Mouse (Mus musculus) spleen, adult 2 months (tissue): ENCODE measurements at regions not wholly inside any gene's neighbourhood (a gene's known extent, or its start where the extent isn't known, plus 50 kb on each side); places are given as distances from the start of the nearest gene placed in this dataset.

ENCODE experiments used
- DNase-seq, 2 experiments: peaks; one replicate each; pipeline versions ENCODE4 v3.0.0 to v3.0.0-alpha.2; 2012 to 2021; ENCODE audit warnings: low spot score in 2 of 2, low read depth in 1 of 2
- H3K27ac ChIP-seq: fragments of 200-500 bp; 2 replicates; pipeline ENCODE4 v1.5.1; 2012; ENCODE audit warnings: low read length, inconsistent platforms; ENCODE audit not compliant: insufficient read depth
- H3K27me3 ChIP-seq: fragments of 200-500 bp; 2 replicates; pipeline ENCODE4 v1.6.1; 2012; ENCODE audit warnings: mild to moderate bottlenecking, moderate library complexity, low read length, inconsistent platforms; ENCODE audit not compliant: control insufficient read depth, insufficient read depth
- H3K36me3 ChIP-seq: fragments of 200-500 bp; 2 replicates; pipeline ENCODE4 v1.6.1; 2012; ENCODE audit warnings: mild to moderate bottlenecking, low read length, inconsistent platforms; ENCODE audit not compliant: control insufficient read depth, insufficient read depth
- H3K4me1 ChIP-seq: fragments of 200-500 bp; 2 replicates; pipeline ENCODE4 v1.6.1; 2011; ENCODE audit warnings: inconsistent platforms; ENCODE audit not compliant: control insufficient read depth, insufficient read depth, insufficient read length
- H3K4me3 ChIP-seq: fragments of 200-500 bp; 2 replicates; pipeline ENCODE4 v1.5.1; 2011; ENCODE audit warnings: mild to moderate bottlenecking, inconsistent platforms; ENCODE audit not compliant: insufficient read depth, insufficient read length; ENCODE audit errors: extremely low read depth
- CTCF ChIP-seq: fragments of 200-500 bp; IDR thresholded peaks from 2 replicates; pipeline ENCODE4 v1.5.1; 2011; ENCODE audit warnings: mild to moderate bottlenecking, inconsistent platforms; ENCODE audit not compliant: insufficient read depth, insufficient read length, insufficient replicate concordance; ENCODE audit errors: extremely low read depth
- POLR2A ChIP-seq: fragments of 200-500 bp; IDR thresholded peaks from 2 replicates; pipeline ENCODE4 v1.6.1; 2011; ENCODE audit warnings: low read depth, low read length, inconsistent platforms
- WGBS: fragments of 180-500 bp; shearing (Covaris S2); methylation state at CpG from one replicate; pipeline ENCODE4 v1.1.7; 2018; 5-methylcytosine and 5-hydroxymethylcytosine counted together

DNA sequence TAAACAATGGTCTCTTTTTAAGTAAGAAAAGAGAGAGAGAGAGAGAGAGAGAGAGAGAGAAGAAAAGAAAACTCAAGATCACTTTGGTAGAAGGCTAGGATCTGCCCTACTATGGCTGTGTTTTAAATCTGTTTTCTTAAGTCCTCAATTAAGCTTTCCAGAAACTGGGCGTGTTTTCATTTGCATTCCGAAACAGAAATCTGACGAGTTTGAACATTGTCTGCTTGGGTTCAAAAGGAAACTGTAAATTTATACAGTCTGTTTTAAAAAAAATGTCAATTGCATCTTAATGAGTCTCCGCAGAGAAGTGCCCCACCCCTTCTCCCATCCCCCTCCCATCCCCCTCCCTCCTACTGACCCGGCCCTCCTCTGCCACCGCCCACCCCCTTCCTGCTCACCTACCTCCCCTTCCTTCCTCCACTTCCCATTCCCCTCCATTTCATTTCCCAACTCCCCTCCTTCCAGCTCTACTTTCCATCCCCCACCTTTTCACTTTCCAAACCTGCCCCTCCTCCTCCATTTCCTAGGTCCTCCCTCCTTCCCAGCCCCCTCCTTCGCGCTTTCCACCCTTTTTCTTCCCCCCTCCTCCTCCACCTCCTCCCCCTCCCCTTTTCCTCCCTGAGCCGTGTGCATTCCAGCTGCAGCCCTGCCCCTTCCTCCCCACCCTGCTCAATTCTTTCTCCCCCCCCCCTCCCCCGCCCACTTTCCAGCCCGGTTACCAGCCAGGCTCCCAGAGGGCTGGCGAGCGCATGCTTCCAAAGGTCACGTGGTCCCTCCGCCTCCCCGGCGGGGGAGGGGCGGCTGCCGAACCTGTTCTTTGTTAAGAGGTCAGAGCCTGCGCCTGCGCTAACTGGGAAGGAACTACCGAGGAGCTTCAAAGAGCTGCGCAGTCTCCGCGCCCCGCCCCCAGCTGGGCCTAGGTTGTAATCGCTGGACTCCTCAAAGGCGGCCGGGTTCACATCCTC is 77.7 kb upstream of the Tbl1x start:
- Histone ChIP-seq H3K36me3 (no peaks in the 10 kb centered on the region), H3K4me1 (no peaks in the 10 kb centered on the region), H3K27ac (peak overlapping the region; percentile 47; the same call in 1 of the 2 replicates), H3K4me3 (peak overlapping the region; percentile 59), H3K27me3 (no peaks in the 10 kb centered on the region)
- TF ChIP-seq CTCF (no peak), POLR2A (no peak)
- 17% methylated on average over 25 of the region's 29 CpGs for WGBS
- peak; percentile 78 to 91 for DNase-seq

DNA sequence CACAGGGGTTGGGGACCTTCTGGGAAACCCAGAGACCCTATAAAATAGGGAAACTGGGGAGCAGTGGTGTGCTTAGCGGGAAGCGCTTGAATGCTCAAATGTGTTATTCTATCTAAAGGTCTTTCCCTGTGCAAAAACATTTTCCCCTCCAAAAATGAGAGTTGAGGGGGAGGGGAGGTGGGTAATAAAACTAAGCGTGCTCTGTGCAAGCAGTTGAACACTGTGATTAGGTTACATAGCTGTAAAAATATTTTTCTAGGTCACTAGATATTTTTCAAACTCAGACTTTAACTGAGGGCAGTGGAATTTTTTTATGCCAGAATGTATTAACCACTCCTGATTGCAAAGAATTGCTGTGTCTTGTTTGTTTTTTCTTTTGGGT is 77.0 kb upstream of the Tbl1x start:
- Histone ChIP-seq H3K27me3 (no peaks in the 10 kb centered on the region), H3K4me3 (no peak overlapping the region; the same call in 1 of the 2 replicates), H3K36me3 (no peaks in the 10 kb centered on the region), H3K4me1 (no peaks in the 10 kb centered on the region), H3K27ac (peak overlapping the region; percentile 47; the same call in 1 of the 2 replicates)
- 46% methylated on average over 3 of the region's 3 CpGs for WGBS
- DNase-seq, result no peak
- TF ChIP-seq POLR2A (no peak), CTCF (no peak)

DNA sequence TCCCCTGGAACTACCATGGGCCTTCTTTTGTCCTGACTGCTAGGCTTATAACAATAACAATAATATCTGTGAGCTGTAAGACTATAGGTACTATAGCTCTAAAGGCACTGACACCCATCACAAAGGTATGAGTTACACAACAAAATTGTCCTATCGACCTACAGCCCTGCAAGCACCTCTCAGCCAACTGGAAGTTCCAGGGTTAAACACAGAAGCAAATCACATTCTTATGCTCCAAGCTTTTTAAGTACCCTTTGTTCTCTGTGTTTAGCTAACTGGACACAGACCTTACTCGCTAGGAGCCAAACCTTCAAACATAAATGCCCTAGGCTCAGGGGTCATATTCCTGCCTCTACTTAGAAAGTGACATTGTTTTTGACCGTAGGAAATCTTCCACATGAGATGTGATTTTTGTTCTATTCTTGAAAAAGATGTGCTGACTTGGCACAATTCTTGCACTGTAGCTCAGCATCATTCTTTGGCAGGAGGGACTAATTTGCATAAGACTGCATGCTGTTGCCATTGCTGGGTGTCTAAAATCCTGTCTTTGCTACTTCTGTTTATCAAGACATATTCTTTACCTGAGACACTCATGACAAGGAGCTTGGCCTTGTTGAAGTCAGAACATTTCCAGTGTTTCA is 66.8 kb upstream of the Tbl1x start:
- no peak for TF ChIP-seq CTCF
- no peak for TF ChIP-seq POLR2A
- no peaks in the 10 kb centered on the region for H3K27me3 ChIP-seq
- DNase-seq, result no peak
- H3K27ac ChIP-seq, result no peak overlapping the region
- 80% methylated on average over 3 of the region's 3 CpGs for WGBS
- H3K4me3 ChIP-seq, result no peak overlapping the region
- H3K4me1 ChIP-seq, result no peaks in the 10 kb centered on the region
- H3K36me3 ChIP-seq, result no peaks in the 10 kb centered on the region

DNA sequence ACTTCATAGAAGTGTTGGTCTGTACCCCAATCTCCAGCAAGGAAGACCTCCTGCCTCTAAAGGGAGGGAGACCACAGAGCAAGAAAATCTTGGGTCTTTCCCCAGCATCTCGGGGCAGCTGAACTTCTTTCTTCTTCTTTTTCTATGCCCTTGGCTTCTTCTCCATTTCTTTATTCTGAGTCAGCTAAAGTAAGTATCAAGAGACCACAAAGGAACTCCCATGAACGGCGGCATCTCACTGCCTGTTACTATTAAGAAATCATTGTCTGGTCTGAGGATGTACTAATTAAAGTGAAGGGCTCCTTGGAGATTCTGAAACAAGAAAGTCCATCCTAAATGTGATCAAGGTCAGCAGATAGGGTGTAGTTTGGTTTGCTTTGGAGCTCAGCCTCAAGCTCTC is 64.1 kb upstream of the Tbl1x start:
- Histone ChIP-seq H3K36me3 (no peaks in the 10 kb centered on the region), H3K4me3 (no peak overlapping the region), H3K27ac (no peak overlapping the region), H3K27me3 (no peaks in the 10 kb centered on the region), H3K4me1 (no peaks in the 10 kb centered on the region)
- no peak for DNase-seq
- TF ChIP-seq POLR2A (no peak), CTCF (no peak)
- 50% methylated on average over 3 of the region's 3 CpGs for WGBS

DNA sequence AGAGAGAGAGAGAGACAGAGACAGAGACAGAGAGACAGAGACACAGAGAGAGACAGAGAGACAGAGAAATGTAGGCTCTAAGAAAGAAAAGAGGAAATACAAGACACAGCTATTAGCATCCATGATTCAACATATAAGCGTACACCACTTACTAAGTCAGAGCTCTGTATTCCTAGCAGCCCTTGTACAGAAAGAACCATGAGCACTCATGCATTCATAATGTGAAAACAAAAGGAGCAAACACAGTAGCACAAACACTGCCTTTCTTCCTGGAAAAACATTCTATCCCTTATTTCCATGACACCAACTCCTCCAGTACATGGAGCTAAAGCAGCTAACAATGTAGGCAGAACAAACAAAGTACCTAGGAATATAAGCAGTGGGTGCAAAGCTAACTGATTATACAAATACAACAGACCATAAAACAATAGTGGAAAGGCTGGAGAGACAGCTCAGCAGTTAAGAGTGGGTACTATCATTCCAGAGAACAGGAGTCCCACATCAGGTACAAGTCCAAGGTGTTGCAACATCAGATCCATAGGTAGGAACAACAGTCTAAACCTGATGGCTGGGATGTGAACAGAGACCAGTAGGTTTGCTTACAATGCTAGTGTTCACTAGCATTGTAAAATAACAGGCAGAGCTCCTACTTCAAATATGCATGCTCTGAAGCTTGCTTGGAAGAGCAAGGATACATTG is 58.7 kb upstream of the Tbl1x start:
- Histone ChIP-seq H3K36me3 (no peaks in the 10 kb centered on the region), H3K4me3 (no peak overlapping the region), H3K27me3 (no peaks in the 10 kb centered on the region), H3K4me1 (no peaks in the 10 kb centered on the region), H3K27ac (no peak overlapping the region)
- no peak for DNase-seq
- WGBS, result 97% methylated on average over 1 of the region's 1 CpGs
- no peak for TF ChIP-seq POLR2A
- no peak for TF ChIP-seq CTCF
